Mouse (Mus musculus): ENCODE results near the gene Glul. TPM values are rescaled to one million over a fixed set of nuclear protein-coding genes. Genes with fewer than 3 reads are reported as not detected.

Glul gene
- 99.7 to 126 TPM (median 124 TPM) in 4 replicates for total RNA-seq (2023)

GRCm38 (mm10) chr1:153899731-153900380, at the start of gene Glul, which contains the start of gene Teddm2:
Glul (plus strand) TSS chr1:153899944.
Teddm2 (minus strand) TSS chr1:153900228.

GRCm38 (mm10) chr1:153874045-153874444, 25.7 kb upstream of the Glul start, which contains the start of gene Teddm1b:
Teddm1b (plus strand) TSS chr1:153874345.

GRCm38 (mm10) chr1:153891442-153891841, 8.3 kb upstream of the Glul start, which contains the start of gene Teddm1a:
Teddm1a (plus strand) TSS chr1:153891742.

Other genes with a start within 250 kb of the Glul start
- gene Rgs8, start 246.9 kb upstream of the Glul start, total RNA-seq (2023) = not detected in 4 replicates
- 5.3 to 8.2 TPM (median 6.5 TPM) in 4 replicates for gene Rgs16, start 159.6 kb upstream of the Glul start, total RNA-seq (2023)
- gene Rnasel, start 150.5 kb upstream of the Glul start, total RNA-seq (2023) = 12.6 to 15.4 TPM (median 13.2 TPM) in 4 replicates
- not detected in 4 replicates for gene Rgsl1, start 55.8 kb upstream of the Glul start, total RNA-seq (2023)
- not detected in 4 replicates for gene Teddm1b, start 25.6 kb upstream of the Glul start, total RNA-seq (2023)
- gene Teddm1a, start 8.2 kb upstream of the Glul start, total RNA-seq (2023) = not detected in 4 replicates
- 0.24 to 1.2 TPM (median 0.66 TPM) in 4 replicates for gene Teddm2, start 284 bp downstream of the Glul start, total RNA-seq (2023)

Measured in B cell, adult 62 days (primary cell).